Mouse (Mus musculus) neural tube, embryonic 10.5 days (tissue): ENCODE data around the gene Bak1.

ENCODE experiments used
- DNase-seq: peaks from one replicate; pipeline ENCODE4 v3.0.0-alpha.2; 2017; ENCODE audit warnings: low spot score; ENCODE audit errors: extremely low spot score

The Bak1 gene

GRCm38 (mm10) chr17:27048445-27049239 lies 19.8 kb upstream of the Bak1 start:
- peak; percentile 46 for DNase-seq

GRCm38 (mm10) chr17:27047762-27048444 lies 19.1 kb upstream of the Bak1 start:
- no peak for DNase-seq

DNA sequence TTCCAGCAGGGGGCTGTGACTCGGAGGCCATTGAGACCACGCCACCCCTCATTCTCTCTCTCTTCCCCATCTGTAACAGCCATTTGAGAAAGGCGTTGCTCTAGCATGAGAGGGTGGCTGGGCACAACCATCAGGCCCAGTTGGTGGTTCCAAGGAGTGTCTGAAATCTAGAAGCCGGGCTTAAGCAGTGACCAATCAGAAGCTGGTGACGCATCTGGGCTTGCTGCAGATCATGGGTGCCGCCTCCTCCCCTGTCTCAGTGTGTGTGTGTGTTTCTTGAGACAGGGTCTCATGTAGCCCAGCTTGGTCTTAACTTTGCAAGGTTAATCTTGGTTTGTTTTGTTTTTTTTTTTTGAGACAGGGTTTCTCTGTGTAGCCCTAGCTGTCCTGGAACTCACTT lies 16.4 kb upstream of the Bak1 start:
- no peak for DNase-seq

DNA sequence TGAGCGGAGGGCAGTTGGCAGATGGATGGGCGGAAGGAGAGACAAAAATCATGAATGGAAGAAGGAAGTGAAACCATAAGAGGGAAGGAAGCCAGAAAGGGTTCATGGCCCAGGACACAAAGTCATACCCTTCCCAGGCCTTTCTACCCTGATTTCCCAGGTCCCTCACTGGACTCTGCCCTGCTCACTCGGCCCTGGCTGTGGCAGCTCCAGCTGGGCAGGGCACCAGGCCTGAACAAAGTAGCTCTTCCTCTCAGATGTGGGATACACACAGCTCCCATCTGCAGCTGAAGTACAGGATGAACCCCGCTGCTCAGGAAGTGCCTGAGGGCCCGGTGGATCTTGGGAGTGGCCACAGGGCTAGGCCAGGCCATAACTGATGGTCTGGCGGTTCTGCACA lies 14.0 kb upstream of the Bak1 start:
- DNase-seq = no peak

- no peak for DNase-seq
Observed at GRCm38 (mm10) chr17:27041787-27042055, 12.9 kb upstream of the Bak1 start.

- DNase-seq = no peak
Observed at GRCm38 (mm10) chr17:27041046-27041786, 12.4 kb upstream of the Bak1 start.

GRCm38 (mm10) chr17:27040304-27041045 lies 11.7 kb upstream of the Bak1 start:
- DNase-seq = peak; percentile 57

DNA sequence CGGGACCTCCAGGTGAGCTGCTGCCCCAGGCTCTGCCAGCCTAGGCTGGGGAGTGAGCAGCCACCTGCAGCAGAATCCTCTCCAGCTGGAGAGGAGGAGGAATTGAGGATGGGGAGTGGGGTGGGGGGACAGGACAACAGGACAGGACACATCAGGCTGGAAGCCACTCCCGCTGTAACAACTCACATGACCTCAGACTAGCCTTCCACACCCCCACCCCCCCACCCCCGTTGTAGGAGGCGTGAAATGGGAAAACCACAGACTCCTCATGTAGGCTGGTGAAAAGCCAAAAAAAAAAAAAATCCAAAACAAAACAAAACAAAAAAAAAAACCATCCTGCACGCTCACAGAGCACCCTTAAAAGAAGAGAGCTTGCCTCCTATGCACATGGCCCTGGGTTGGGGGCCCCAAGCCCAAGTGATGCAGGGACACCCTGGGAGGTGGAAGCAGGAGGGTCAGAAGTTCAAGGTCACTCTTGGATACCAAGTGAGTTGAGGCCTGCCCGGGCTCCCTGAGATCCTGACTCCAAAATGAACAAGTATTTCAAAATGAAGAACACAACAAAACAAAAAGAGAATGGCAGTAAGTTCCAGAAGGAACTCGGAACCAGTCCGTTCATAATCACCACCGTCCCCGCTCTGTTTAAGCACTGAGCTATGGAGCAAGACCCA lies 10.8 kb upstream of the Bak1 start:
- no peak for DNase-seq

GRCm38 (mm10) chr17:27038335-27039050 lies 9.7 kb upstream of the Bak1 start:
- DNase-seq = peak; percentile 17

GRCm38 (mm10) chr17:27036465-27036864 lies 7.7 kb upstream of the Bak1 start:
- no peak for DNase-seq

DNA sequence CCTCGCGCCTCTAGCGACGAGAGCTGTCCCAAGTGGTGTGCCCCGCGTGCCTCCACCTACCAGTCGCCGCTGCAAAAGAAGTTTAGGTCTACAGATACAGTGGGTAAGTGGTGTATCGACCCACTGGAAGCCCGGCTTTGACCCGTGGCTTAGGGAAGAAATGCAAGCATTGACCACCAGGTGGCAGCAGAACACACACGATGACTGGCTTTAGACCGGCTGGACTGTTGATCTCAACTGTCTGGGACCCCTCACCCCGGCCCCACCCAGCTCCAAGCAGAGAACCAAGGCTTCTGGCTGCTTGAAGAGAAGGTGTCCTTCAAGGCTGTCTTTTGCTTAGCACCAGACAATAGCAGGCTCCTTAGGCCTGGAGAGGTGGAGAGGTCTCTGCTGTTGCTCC lies 4.1 kb upstream of the Bak1 start:
- peak; percentile 91 for DNase-seq

GRCm38 (mm10) chr17:27032328-27032727 lies 3.5 kb upstream of the Bak1 start:
- no peak for DNase-seq

DNA sequence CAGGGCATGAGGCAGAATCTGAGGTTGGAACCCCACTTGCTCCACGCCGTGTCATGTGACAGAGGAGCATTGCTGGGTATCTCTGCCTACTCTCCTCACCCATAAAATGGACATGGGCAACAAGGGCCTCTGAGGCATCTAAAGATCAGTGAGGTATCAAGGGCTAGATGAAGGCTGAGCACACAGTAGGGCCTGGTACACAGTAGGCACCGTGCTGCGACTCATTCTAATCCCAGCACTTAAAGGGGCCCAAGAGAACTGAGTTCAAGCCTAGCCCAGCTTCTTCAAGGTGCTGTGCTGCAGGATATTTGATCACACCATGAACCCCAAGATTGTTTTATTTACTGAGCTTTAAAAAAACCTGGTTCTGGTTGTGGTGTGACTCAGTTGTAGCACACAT lies 2.1 kb upstream of the Bak1 start:
- DNase-seq = no peak

DNA sequence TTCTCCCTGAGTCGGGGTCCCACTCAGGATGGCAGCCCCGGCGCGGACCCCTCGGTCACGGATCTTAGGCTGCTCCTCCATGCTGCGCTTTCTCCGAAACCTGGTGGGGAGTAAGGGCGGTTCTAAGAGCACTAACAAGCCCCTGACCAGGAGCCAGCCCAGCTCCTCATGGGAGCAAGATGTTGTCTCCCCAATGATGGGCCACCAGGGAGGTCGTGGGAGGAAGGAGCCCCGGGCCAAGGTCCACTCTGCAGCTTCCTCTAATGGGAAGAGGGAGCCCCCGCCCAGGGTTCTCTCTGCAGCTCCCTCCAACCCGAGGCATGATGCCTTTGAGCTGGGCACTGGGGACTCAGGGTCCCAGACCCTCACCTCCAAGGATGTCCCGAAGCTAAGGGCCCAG lies 622 bp upstream of the Bak1 start:
- DNase-seq = no peak

DNA sequence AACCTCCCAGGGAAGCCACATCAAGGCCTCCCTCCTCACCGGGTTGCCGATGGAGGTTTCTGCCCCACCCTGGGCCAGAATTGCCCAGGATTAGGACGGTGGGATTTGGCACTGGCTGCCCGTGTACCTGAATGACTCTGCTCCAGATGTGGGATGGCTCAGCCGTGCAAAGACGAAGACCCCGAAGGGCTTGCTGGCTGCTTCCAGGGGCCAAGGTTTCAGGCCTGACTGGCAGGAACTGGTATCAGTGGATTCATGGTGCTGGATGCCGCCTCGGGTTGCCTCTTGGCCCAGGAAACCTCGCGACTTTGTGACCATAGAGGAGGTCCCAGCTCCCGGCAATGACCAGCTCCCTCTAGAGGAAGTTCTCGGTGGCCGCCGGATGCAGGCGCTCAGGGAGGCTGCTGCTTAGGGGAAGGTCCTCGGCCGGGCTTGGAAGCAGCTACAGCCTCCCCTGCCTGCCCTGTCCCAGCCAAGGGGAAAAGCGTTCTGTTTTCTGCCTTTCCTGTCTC lies 469 bp downstream of the Bak1 start:
- peak; percentile 91 for DNase-seq

DNA sequence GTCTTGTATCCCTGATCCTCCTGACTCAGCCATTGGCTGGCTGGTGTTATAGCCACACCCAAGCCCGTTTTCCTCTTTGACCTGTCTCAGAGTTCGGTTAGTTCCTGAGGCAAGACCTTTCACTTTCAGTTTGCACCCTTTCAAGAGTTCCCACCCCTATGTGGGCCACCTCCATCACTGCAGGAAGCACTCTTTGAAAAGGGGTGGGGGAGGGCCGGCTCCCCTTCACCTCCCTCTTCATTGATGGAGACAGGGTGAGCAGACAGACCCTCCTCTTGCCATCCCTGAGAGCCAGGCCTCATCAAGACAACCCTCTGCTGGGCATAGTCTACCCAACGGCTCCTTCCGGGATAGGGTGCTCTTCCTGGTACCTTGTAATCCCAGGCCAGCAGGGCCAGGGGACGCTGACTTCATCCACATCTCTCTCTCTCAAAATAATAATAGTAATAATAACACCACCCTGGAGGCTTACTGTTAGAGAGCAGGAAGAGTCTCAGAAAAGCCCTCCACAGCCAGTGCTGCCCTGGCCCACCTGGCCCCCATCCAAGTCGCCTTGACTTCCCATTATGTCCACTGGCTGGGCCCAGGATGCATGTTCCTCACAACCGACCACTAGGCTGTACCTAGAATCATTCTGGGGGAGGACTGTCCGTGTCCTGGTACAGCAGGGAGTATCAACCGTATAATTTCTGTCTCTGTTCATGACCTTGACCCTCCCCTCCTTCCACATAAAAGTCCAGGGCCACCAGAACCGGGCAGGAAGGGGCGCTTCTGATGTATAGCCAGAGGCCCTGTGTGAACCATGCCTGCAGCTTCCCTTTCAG lies 1.1 kb downstream of the Bak1 start:
- no peak for DNase-seq

DNA sequence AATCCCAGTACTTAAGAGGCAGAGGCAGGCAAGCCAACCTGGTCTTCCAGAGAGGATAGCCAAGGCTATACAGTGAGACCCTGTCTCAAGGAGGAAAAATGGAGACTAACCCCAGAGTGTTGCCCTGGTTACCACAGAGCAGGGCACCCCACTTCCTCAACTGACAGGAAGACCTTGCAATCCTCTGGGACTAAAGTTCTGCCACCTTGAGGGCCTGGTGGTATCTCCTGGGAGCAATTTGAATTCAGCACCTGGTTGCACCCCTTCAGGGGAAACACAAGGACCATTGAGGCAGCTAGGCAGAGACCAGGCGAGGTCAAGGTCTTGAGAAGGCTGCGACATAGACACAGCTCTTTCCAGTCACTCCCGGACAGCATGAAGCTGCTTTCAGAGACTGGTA lies 2.9 kb downstream of the Bak1 start:
- no peak for DNase-seq

- no peak for DNase-seq
Observed at GRCm38 (mm10) chr17:27025326-27025902, 3.4 kb downstream of the Bak1 start.

DNA sequence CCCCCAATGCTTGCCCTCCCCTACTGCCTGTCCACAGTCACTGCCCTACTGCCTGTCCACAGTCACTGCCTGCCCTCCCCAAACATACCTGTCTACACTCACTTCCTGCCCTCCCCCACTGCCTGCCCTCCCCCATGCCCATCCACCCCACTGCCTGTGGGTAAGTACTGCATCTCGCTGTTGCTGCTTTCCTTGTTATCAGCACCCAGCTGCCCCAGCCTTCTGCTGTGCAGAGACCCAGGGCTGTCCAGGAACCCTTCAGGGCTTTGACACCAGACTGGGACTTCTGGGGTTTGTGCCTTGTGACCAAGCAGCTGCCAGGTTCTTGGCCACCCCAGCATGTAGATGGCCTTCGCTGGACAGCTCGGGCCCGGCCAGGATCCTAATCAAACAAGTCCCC lies 5.5 kb downstream of the Bak1 start:
- DNase-seq = no peak
